Mouse (Mus musculus) MEL (cell line): ENCODE results near the gene Map1b.

Source experiments
- CTCF ChIP-seq, 3 experiments: IDR thresholded peaks in 2 of 3; conservative IDR thresholded peaks in 1 of 3; 2 replicates each; pipeline ENCODE4 v1.5.1; 2011 to 2012; ENCODE audit warnings: low read length in 3 of 3, low read depth in 2 of 3, mild to moderate bottlenecking in 2 of 3, improper control_type of control experiment in 1 of 3, inconsistent platforms in 1 of 3, mixed read lengths in 1 of 3, moderate library complexity in 1 of 3; ENCODE audit not compliant: control insufficient read depth in 1 of 3, insufficient read depth in 1 of 3, poor library complexity in 1 of 3, severe bottlenecking in 1 of 3
- EP300 ChIP-seq, 2 experiments: IDR thresholded peaks; 2 replicates each; pipeline ENCODE4 v1.6.1; 2011; ENCODE audit warnings: improper control_type of control experiment in 2 of 2, low read length in 2 of 2, low read depth in 1 of 2, mild to moderate bottlenecking in 1 of 2
- GATA1 ChIP-seq: IDR thresholded peaks from 2 replicates; pipeline ENCODE4 v1.6.1; 2011; ENCODE audit warnings: low read depth, low read length, improper control_type of control experiment
- HCFC1 ChIP-seq: IDR thresholded peaks from 2 replicates; pipeline ENCODE4 v1.6.1; 2012; ENCODE audit warnings: low read depth, mild to moderate bottlenecking, inconsistent platforms, low read length, improper control_type of control experiment, moderate library complexity
- MAFK ChIP-seq: IDR thresholded peaks from 2 replicates; pipeline ENCODE4 v1.6.1; 2011; ENCODE audit warnings: low read depth, mild to moderate bottlenecking, low read length, improper control_type of control experiment, borderline replicate concordance
- RCOR1 ChIP-seq: IDR thresholded peaks from 2 replicates; pipeline ENCODE4 v1.6.1; 2012; ENCODE audit warnings: low read depth, mild to moderate bottlenecking, inconsistent platforms, low read length, improper control_type of control experiment

DNA sequence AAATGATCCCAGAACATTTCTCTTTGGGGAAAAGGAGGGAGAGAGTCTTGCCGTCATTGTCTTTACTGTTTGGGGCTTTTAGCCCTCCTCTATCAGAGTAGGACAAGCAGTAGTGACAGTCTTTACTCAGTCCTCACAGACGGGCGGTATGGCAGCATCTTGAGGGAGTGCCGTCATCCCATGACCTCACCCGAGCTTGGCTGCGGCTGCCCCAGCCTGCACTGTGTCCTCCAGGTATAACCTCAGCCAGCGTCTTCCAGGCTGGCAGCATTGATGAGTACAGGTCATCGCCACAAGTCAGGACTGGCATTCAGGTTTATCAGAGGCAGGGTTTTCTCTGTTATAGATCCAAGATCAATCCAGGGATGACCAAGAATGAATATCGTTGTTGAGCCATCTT is 99.7 kb downstream of the Map1b start:
- no peak for TF ChIP-seq CTCF (IDR thresholded peaks at IDR 0.05 in 2 of 3, conservative IDR thresholded peaks at IDR 0.05 in 1 of 3; ENCODE audit: control insufficient read depth in 1 of 3, insufficient read depth in 1 of 3, low read depth in 2 of 3, low read length in 3 of 3, poor library complexity in 1 of 3, severe bottlenecking in 1 of 3)
- TF ChIP-seq EP300 (IDR thresholded peaks at IDR 0.05; ENCODE audit: low read depth in 1 of 2, low read length in 2 of 2) = no peak
- no peak for TF ChIP-seq RCOR1
- TF ChIP-seq MAFK = no peak
- no peak for TF ChIP-seq HCFC1
- no peak for TF ChIP-seq GATA1
